Mouse (Mus musculus) liver, postnatal 0 days (tissue): ENCODE results near the gene Ercc6.

Source experiments
- CTCF ChIP-seq: sonication (generic); IDR thresholded peaks from 2 replicates; pipeline ENCODE4 v1.5.1; 2016; ENCODE audit warnings: antibody characterized with exemption, low read depth
- EP300 ChIP-seq: IDR thresholded peaks from 2 replicates; pipeline ENCODE4 v1.6.1; 2016; ENCODE audit warnings: antibody characterized with exemption, low read depth, mild to moderate bottlenecking

DNA sequence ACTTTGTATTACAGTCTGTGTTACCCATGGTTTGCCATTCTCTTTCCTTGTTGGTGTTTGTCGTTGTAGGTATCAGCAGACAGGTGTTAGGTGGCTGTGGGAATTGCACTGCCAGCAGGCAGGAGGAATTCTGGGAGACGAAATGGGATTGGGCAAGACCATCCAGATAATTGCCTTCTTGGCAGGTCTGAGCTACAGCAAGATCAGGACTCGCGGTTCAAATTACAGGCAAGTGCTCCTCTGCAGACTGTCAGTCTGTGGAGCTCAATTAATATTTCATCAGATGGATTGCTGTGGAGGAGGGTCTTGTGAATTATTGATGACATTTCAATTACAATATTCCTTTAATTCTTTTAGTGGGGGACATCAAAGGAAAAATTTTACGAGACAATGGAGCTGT is 33.4 kb downstream of the Ercc6 start:
- no peak for TF ChIP-seq CTCF
- no peak for TF ChIP-seq EP300
